Mouse (Mus musculus): ENCODE data around the gene Gm7945. TPM values are rescaled to one million over a fixed set of nuclear protein-coding genes. Genes with fewer than 3 reads are reported as not detected.

The Gm7945 gene
- polyA plus RNA-seq (2014; fragmentation: Illumina TruSeq; extraction: RNeasy Lipid Tissue Mini Kit (QIAGEN cat#74804); ENCODE audit: low read depth, low replicate concordance), result not detected

GRCm38 (mm10) chr14:41386279-41386678 is at the start of gene Gm7945:
Gene Gm7945, minus strand, starts transcription at chr14:41386379.

GRCm38 (mm10) chr14:41408181-41408580 is 22.0 kb upstream of the Gm7945 start, which contains the start of gene Gm6482:
Gene Gm6482, minus strand, starts transcription at chr14:41408281.

DNA sequence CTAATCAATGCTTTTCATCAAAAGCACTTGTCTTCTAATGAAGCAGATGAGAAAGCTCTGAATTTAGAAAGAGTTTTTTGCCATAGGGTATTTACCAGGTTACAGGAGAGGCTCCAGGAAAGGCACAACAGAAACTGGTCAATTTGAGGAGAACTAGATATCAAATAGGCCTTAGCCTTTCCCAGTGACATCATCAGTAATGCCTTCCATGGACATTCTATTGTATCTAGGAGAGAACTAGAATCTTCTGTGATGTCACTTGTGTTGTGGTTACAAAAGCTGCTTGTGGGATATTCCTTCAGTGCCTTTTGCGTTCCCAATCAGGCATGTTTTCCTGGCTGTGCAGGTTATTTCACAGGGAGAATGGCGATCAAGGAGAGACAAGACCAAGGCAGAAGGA is 37.9 kb downstream of the Gm7945 start, which contains the start of gene Gm5798:
Gene Gm5798, plus strand, starts transcription at position 301 of the 400 bp plus-strand sequence.

Other genes with a start within 250 kb of the Gm7945 start
- gene Mbl1, start 234.9 kb downstream of the Gm7945 start, polyA plus RNA-seq (2014; fragmentation: Illumina TruSeq; extraction: RNeasy Lipid Tissue Mini Kit (QIAGEN cat#74804); ENCODE audit: low read depth, low replicate concordance), result not detected
- not detected for gene Sftpd, start 201.2 kb downstream of the Gm7945 start, polyA plus RNA-seq (2014; fragmentation: Illumina TruSeq; extraction: RNeasy Lipid Tissue Mini Kit (QIAGEN cat#74804); ENCODE audit: low read depth, low replicate concordance)
- gene Gm2832, start 107.6 kb downstream of the Gm7945 start, polyA plus RNA-seq (2014; fragmentation: Illumina TruSeq; extraction: RNeasy Lipid Tissue Mini Kit (QIAGEN cat#74804); ENCODE audit: low read depth, low replicate concordance), result not detected
- gene Gm5798, start 37.8 kb downstream of the Gm7945 start, polyA plus RNA-seq (2014; fragmentation: Illumina TruSeq; extraction: RNeasy Lipid Tissue Mini Kit (QIAGEN cat#74804); ENCODE audit: low read depth, low replicate concordance), result not detected
- gene Gm6482, start 21.9 kb upstream of the Gm7945 start, polyA plus RNA-seq (2014; fragmentation: Illumina TruSeq; extraction: RNeasy Lipid Tissue Mini Kit (QIAGEN cat#74804); ENCODE audit: low read depth, low replicate concordance), result not detected
- not detected for gene Gm7954, start 67.1 kb upstream of the Gm7945 start, polyA plus RNA-seq (2014; fragmentation: Illumina TruSeq; extraction: RNeasy Lipid Tissue Mini Kit (QIAGEN cat#74804); ENCODE audit: low read depth, low replicate concordance)
- not detected for gene Gm3486, start 103.1 kb upstream of the Gm7945 start, polyA plus RNA-seq (2014; fragmentation: Illumina TruSeq; extraction: RNeasy Lipid Tissue Mini Kit (QIAGEN cat#74804); ENCODE audit: low read depth, low replicate concordance)
- gene Gm7970, start 169.2 kb upstream of the Gm7945 start, polyA plus RNA-seq (2014; fragmentation: Illumina TruSeq; extraction: RNeasy Lipid Tissue Mini Kit (QIAGEN cat#74804); ENCODE audit: low read depth, low replicate concordance), result not detected
- gene 1700049E17Rik2, start 186.8 kb upstream of the Gm7945 start, polyA plus RNA-seq (2014; fragmentation: Illumina TruSeq; extraction: RNeasy Lipid Tissue Mini Kit (QIAGEN cat#74804); ENCODE audit: low read depth, low replicate concordance), result not detected
- not detected for gene Gm3072, start 238.2 kb upstream of the Gm7945 start, polyA plus RNA-seq (2014; fragmentation: Illumina TruSeq; extraction: RNeasy Lipid Tissue Mini Kit (QIAGEN cat#74804); ENCODE audit: low read depth, low replicate concordance)